Mouse (Mus musculus) heart, embryonic 12.5 days (tissue): ENCODE measurements at regions not wholly inside any gene's neighbourhood (a gene's known extent, or its start where the extent isn't known, plus 50 kb on each side); places are given as distances from the start of the nearest gene placed in this dataset.
A peak's percentile ranks its signal among the peaks of the same experiment; 100 is the strongest.

Experiments
- ATAC-seq: fragments of 200-750 bp; cut with Nextera tagmentation; 2 replicates; pipeline ENCODE4 v1.8.0; 2017; ENCODE audit warnings: moderate TSS enrichment, moderate library complexity; ENCODE audit not compliant: insufficient number of reproducible peaks, low FRiP score
- H3K27ac ChIP-seq: fragments of 300-500 bp; sonication (generic); 2 replicates; pipeline ENCODE4 v1.5.1; 2016; ENCODE audit warnings: mild to moderate bottlenecking, moderate library complexity; ENCODE audit not compliant: poor library complexity, severe bottlenecking
- H3K27me3 ChIP-seq: fragments of 300-500 bp; sonication (generic); replicated peaks from 2 replicates; pipeline ENCODE4 v1.6.1; 2016; ENCODE audit warnings: mild to moderate bottlenecking, moderate library complexity
- H3K36me3 ChIP-seq: fragments of 300-500 bp; sonication (generic); 2 replicates; pipeline ENCODE4 v1.6.1; 2016; ENCODE audit warnings: mild to moderate bottlenecking, moderate library complexity
- H3K4me1 ChIP-seq: fragments of 300-500 bp; sonication (generic); replicated peaks from 2 replicates; pipeline ENCODE4 v1.6.1; 2016; ENCODE audit warnings: mild to moderate bottlenecking
- H3K4me2 ChIP-seq: fragments of 300-500 bp; sonication (generic); 2 replicates; pipeline ENCODE4 v1.6.1; 2016; ENCODE audit warnings: mild to moderate bottlenecking, moderate library complexity
- H3K4me3 ChIP-seq: fragments of 300-500 bp; sonication (generic); 2 replicates; pipeline ENCODE4 v1.5.1; 2016; ENCODE audit warnings: mild to moderate bottlenecking
- H3K9ac ChIP-seq: fragments of 300-500 bp; sonication (generic); 2 replicates; pipeline ENCODE4 v1.6.1; 2016; ENCODE audit warnings: mild to moderate bottlenecking, moderate library complexity
- H3K9me3 ChIP-seq: fragments of 300-500 bp; sonication (generic); replicated peaks from 2 replicates; pipeline ENCODE4 v1.6.1; 2016; ENCODE audit warnings: mild to moderate bottlenecking, moderate library complexity
- WGBS: fragments of 180-500 bp; shearing (Covaris S2); methylation state at CpG from one replicate; pipeline ENCODE4 v1.1.7; 2016; 5-methylcytosine and 5-hydroxymethylcytosine counted together

- Histone ChIP-seq H3K9me3 (no peaks in the 10 kb centered on the region), H3K27ac (no peak overlapping the region), H3K4me2 (no peak overlapping the region), H3K27me3 (no peaks in the 10 kb centered on the region), H3K36me3 (no peaks in the 10 kb centered on the region), H3K4me1 (no peaks in the 10 kb centered on the region), H3K9ac (no peak overlapping the region), H3K4me3 (no peak overlapping the region)
- no peak for ATAC-seq
- 66% methylated on average over 3 of the region's 3 CpGs for WGBS
Measured at GRCm38 (mm10) chr17:82836115-82836514, 379.0 kb upstream of the Pkdcc start.

DNA sequence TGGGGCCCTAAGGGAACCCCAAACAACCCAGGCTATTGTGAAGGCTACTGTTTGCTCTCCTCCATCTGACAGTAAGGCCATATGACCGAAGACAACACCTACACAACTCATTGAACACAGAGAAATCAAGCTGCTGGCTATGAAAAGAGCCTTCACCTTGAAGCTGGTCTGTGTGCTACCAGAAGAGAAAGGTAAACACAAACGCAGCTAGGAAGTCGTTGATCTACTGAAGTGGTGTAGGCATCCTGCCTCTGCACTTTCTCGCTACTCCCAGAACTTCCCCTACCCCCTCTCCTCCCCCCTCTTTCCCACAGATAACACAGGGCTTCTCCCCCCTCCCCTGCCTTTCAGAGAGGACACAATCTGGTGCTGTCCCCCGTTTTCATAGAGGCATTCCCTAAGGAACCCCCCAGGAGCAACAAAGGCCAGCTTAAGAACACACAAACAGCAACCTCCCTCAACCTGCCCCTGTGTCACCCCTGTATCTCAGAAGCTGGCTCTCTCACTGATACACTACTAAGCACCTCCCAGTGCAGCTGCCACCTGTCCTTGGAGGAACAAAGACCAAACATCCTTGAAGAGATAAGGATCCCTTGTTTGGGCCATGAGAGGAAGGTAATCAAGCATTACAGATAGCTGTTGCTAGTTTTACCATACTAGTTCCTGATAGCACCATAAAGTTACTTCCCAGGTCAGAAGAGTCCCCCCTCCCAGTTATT, 368.2 kb upstream of the Pkdcc start:
- Histone ChIP-seq H3K27me3 (no peaks in the 10 kb centered on the region), H3K4me2 (no peak overlapping the region), H3K4me1 (no peaks in the 10 kb centered on the region), H3K9ac (no peak overlapping the region), H3K36me3 (no peaks in the 10 kb centered on the region), H3K9me3 (0 out of 2 replicates have a peak, but pooled peaks cover 4% of the 10 kb centered on the region), H3K27ac (no peak overlapping the region), H3K4me3 (no peak overlapping the region)
- no peak for ATAC-seq
- 48% methylated on average over 5 of the region's 5 CpGs for WGBS

GRCm38 (mm10) chr17:82857199-82858147, 357.6 kb upstream of the Pkdcc start:
- 28% methylated on average over 16 of the region's 16 CpGs for WGBS
- H3K9ac ChIP-seq = no peak overlapping the region
- H3K4me2 ChIP-seq = peak overlapping the region; percentile 71
- H3K4me3 ChIP-seq = peak overlapping the region; percentile 33
- H3K27ac ChIP-seq = no peak overlapping the region
- no peaks in the 10 kb centered on the region; the same call in 1 of the 2 replicates for H3K9me3 ChIP-seq
- peak; percentile 72 for ATAC-seq
- H3K27me3 ChIP-seq = 0 out of 2 replicates have a peak, but pooled peaks cover 4% of the 10 kb centered on the region
- no peaks in the 10 kb centered on the region for H3K36me3 ChIP-seq
- H3K4me1 ChIP-seq = 0 out of 2 replicates have a peak, but pooled peaks cover 3% of the 10 kb centered on the region

DNA sequence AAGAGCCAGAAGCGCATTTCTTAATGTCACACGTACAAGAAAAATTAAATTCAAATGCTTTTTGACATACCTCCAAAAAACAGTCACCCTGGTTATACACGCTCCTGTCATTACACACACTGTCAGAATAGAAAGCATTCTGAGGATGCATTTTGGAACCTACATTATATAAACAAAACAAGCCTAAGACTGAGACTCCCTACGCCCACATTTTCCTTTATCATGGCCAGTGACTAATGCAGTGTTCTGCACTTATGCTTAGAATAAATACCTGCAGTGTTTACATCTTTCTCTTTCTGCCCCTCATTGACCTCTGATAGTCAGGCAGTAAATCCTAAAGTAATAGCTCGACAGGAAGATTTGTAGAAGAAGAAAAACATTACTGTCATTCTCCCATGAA, 354.7 kb upstream of the Pkdcc start:
- ATAC-seq = no peak
- no peaks in the 10 kb centered on the region; the same call in 1 of the 2 replicates for H3K9me3 ChIP-seq
- H3K9ac ChIP-seq = no peak overlapping the region
- 72% methylated on average over 5 of the region's 5 CpGs for WGBS
- H3K4me1 ChIP-seq = 0 out of 2 replicates have a peak, but pooled peaks cover 3% of the 10 kb centered on the region
- H3K4me3 ChIP-seq = no peak overlapping the region
- no peak overlapping the region for H3K27ac ChIP-seq
- no peaks in the 10 kb centered on the region for H3K36me3 ChIP-seq
- no peak overlapping the region for H3K4me2 ChIP-seq
- 0 out of 2 replicates have a peak, but pooled peaks cover 4% of the 10 kb centered on the region for H3K27me3 ChIP-seq

DNA sequence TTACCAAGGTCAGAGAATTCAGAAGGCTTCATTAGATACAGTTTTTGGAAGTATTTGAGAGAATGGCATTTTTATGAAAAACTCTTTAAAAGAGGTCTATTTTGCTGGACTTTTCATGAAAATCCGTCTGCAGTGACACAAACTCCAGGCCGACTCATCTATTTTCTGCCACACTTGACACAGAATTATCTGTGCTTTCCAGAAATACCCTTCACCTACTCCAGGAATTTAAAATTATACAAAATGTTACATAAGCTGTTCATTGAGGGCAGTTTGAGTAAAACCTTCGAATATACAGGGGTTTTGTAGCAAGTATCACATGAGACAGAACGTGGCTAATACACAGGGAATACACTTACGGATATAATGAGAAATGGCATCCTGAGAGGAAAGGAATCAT, 354.1 kb upstream of the Pkdcc start:
- no peaks in the 10 kb centered on the region for H3K27me3 ChIP-seq
- 76% methylated on average over 5 of the region's 5 CpGs for WGBS
- H3K4me2 ChIP-seq = no peak overlapping the region
- 0 out of 2 replicates have a peak, but pooled peaks cover 3% of the 10 kb centered on the region for H3K4me1 ChIP-seq
- H3K27ac ChIP-seq = no peak overlapping the region
- H3K9me3 ChIP-seq = no peaks in the 10 kb centered on the region
- H3K4me3 ChIP-seq = no peak overlapping the region
- H3K9ac ChIP-seq = no peak overlapping the region
- no peak for ATAC-seq
- H3K36me3 ChIP-seq = no peaks in the 10 kb centered on the region

- no peaks in the 10 kb centered on the region for H3K4me1 ChIP-seq
- no peak overlapping the region for H3K4me2 ChIP-seq
- WGBS = 69% methylated on average over 8 of the region's 8 CpGs
- H3K9me3 ChIP-seq = no peaks in the 10 kb centered on the region
- no peak overlapping the region for H3K4me3 ChIP-seq
- H3K27me3 ChIP-seq = no peaks in the 10 kb centered on the region
- ATAC-seq = no peak
- H3K9ac ChIP-seq = no peak overlapping the region
- H3K27ac ChIP-seq = no peak overlapping the region
- no peaks in the 10 kb centered on the region for H3K36me3 ChIP-seq
Measured at GRCm38 (mm10) chr17:82877131-82877530, 338.0 kb upstream of the Pkdcc start.

DNA sequence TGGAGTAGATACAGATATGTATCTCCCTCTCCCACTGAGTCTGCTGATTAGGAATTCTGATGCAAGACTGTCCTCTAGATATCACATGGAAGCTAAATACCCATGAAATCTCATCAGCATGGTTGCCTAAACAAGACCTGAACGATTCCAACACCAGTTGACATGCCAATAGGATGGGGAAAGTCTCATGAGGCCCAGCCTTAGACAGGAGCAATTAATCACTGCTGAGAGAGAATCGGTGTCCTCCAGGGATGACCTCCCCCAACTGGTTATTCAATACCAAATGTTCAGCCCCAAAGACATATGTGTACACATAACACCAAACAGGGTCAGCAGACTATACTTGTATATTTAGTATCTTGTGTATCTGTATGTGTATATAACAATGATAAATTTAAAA, 314.5 kb upstream of the Pkdcc start:
- H3K4me1 ChIP-seq = no peaks in the 10 kb centered on the region
- no peaks in the 10 kb centered on the region for H3K9me3 ChIP-seq
- no peaks in the 10 kb centered on the region for H3K27me3 ChIP-seq
- H3K4me2 ChIP-seq = no peak overlapping the region
- no peak overlapping the region for H3K4me3 ChIP-seq
- no peaks in the 10 kb centered on the region for H3K36me3 ChIP-seq
- H3K9ac ChIP-seq = no peak overlapping the region
- no peak for ATAC-seq
- 68% methylated on average over 2 of the region's 2 CpGs for WGBS
- no peak overlapping the region for H3K27ac ChIP-seq

- Histone ChIP-seq H3K4me3 (no peak overlapping the region), H3K9ac (no peak overlapping the region), H3K36me3 (no peaks in the 10 kb centered on the region), H3K4me1 (no peaks in the 10 kb centered on the region), H3K9me3 (no peaks in the 10 kb centered on the region), H3K4me2 (no peak overlapping the region), H3K27ac (no peak overlapping the region), H3K27me3 (no peaks in the 10 kb centered on the region)
- ATAC-seq = no peak
- 66% methylated on average over 9 of the region's 9 CpGs for WGBS
Measured at GRCm38 (mm10) chr17:82901098-82901891, 313.8 kb upstream of the Pkdcc start.

DNA sequence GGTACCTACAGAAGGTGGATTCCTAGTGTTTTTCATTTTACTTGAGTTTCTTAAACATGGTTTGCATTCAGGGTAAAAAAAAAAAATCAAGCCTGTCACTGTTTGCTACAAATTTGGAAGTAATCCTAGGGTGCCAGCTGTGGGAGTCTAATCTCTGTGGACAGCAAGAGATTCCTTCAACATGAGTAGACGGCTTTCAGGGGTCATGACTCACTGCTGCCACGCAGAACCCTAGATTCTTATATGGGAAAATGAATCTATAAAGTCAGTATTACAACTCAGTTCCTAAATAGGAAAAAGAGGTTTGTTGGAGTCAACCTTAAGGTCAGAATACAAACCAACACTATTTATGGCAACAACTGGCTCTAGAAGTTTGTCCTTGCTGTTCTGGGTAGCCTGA, 310.1 kb upstream of the Pkdcc start:
- no peak overlapping the region for H3K9ac ChIP-seq
- no peak for ATAC-seq
- 62% methylated on average over 2 of the region's 2 CpGs for WGBS
- no peak overlapping the region for H3K4me2 ChIP-seq
- no peaks in the 10 kb centered on the region for H3K4me1 ChIP-seq
- no peaks in the 10 kb centered on the region for H3K9me3 ChIP-seq
- no peaks in the 10 kb centered on the region for H3K36me3 ChIP-seq
- H3K4me3 ChIP-seq = no peak overlapping the region
- no peaks in the 10 kb centered on the region for H3K27me3 ChIP-seq
- H3K27ac ChIP-seq = no peak overlapping the region

- H3K4me2 ChIP-seq = no peak overlapping the region
- H3K9ac ChIP-seq = no peak overlapping the region
- no peak overlapping the region for H3K27ac ChIP-seq
- no peaks in the 10 kb centered on the region for H3K36me3 ChIP-seq
- H3K27me3 ChIP-seq = no peaks in the 10 kb centered on the region
- no peak overlapping the region for H3K4me3 ChIP-seq
- no peaks in the 10 kb centered on the region for H3K9me3 ChIP-seq
- no peak for ATAC-seq
- no peaks in the 10 kb centered on the region for H3K4me1 ChIP-seq
- 74% methylated on average over 3 of the region's 3 CpGs for WGBS
Measured at GRCm38 (mm10) chr17:82905483-82905882, 309.6 kb upstream of the Pkdcc start.

- Histone ChIP-seq H3K27me3 (no peaks in the 10 kb centered on the region), H3K36me3 (no peaks in the 10 kb centered on the region), H3K4me1 (no peaks in the 10 kb centered on the region), H3K4me3 (no peak overlapping the region), H3K9me3 (no peaks in the 10 kb centered on the region), H3K27ac (no peak overlapping the region), H3K4me2 (no peak overlapping the region), H3K9ac (no peak overlapping the region)
- ATAC-seq = no peak
- 70% methylated on average over 2 of the region's 2 CpGs for WGBS
Measured at GRCm38 (mm10) chr17:82909189-82909588, 305.9 kb upstream of the Pkdcc start.
